Mouse (Mus musculus) 3134 (cell line): Measurements from ENCODE around the gene Espl1.

Experiments
- DNase-seq: peaks from one replicate; pipeline ENCODE4 v3.0.0-alpha.2; 2011; ENCODE audit warnings: low spot score; ENCODE audit not compliant: insufficient read length; ENCODE audit errors: extremely low read depth

Espl1 gene

GRCm38 (mm10) chr15:102366733-102367344 lies 70.8 kb downstream of the Espl1 start, which contains the start of gene Sp7:
Gene Sp7, minus strand, starts transcription at chr15:102367182.
- no peak for DNase-seq

- DNase-seq, result no peak
Measured at GRCm38 (mm10) chr15:102369972-102370371, 73.9 kb downstream of the Espl1 start.

GRCm38 (mm10) chr15:102370727-102371126 lies 74.7 kb downstream of the Espl1 start:
- no peak for DNase-seq
